8 mouse cellular contexts compared by ENCODE assay signal in genomic region chr10:128368402-128369217, GRCm38 (mm10). TPM values are rescaled to one million over a fixed set of nuclear protein-coding genes. Genes with fewer than 3 reads are reported as not detected.
DNase-seq lines count a peak whose midpoint lies in the region; ATAC-seq lines count a peak whose summit lies in the region.

Gene Coq10a, minus strand, starts transcription at chr10:128368997.

- peak; percentile 93 for ATAC-seq in intestine, embryonic 14.5 days (replicated peaks; ENCODE audit: low FRiP score, low TSS enrichment, low read depth)

- peak within 1 kb of the TSS; percentile 67 for H3K9ac ChIP-seq in intestine, embryonic 14.5 days (ENCODE audit: low read length)

- peak; percentile 86 to 88 for DNase-seq in adrenal gland, adult 18-20 months (ENCODE audit: low spot score in 2 of 2)
- DNase-seq in embryo, embryonic 11 days = peak; percentile 94
- DNase-seq in gastrocnemius, postnatal 25 days = peak; percentile 95
- DNase-seq in intestine, embryonic 14.5 days (ENCODE audit: low spot score) = peak; percentile 92
- DNase-seq in left cerebral cortex, postnatal 14 days (ENCODE audit: low spot score in 2 of 2) = peak; percentile 90 to 96
- peak; percentile 92 for DNase-seq in mesoderm, embryonic 11.5 days (ENCODE audit: low read depth, low spot score)
- peak; percentile 92 to 96 for DNase-seq in right cerebral cortex, postnatal 36 days (ENCODE audit: low spot score in 2 of 2)
- DNase-seq in yolk sac, embryonic 10.5 days (ENCODE audit: low spot score) = peak; percentile 90

- H3K4me1 ChIP-seq in intestine, embryonic 14.5 days (replicated peaks; ENCODE audit: control insufficient read depth, insufficient read depth, low read length) = peaks cover 10% of the 10 kb centered on the region

- peak within 1 kb of the TSS; percentile 93 for H3K27ac ChIP-seq in intestine, embryonic 14.5 days (ENCODE audit: low read depth)

- WGBS in intestine, embryonic 14.5 days = under 1% methylated on average over 87 of the region's 87 CpGs

- peaks cover 15% of the 10 kb centered on the region for H3K36me3 ChIP-seq in intestine, embryonic 14.5 days (ENCODE audit: control insufficient read depth, insufficient read depth, low read length)

- intact Hi-C loops in left cerebral cortex, postnatal 14 days (cut with DNase I) = loop anchor here (5.0 kb wide), 1 partner anchor 89 kb away; the partner anchor contains the start of gene Smarcc2

- H3K27me3 ChIP-seq in intestine, embryonic 14.5 days (replicated peaks; ENCODE audit: control insufficient read depth, insufficient read depth, low read length) = no peaks in the 10 kb centered on the region

- H3K4me3 ChIP-seq in intestine, embryonic 14.5 days (ENCODE audit: low read depth, low read length) = peak within 1 kb of the TSS; percentile 74

- no peaks in the 10 kb centered on the region for H3K9me3 ChIP-seq in intestine, embryonic 14.5 days (ENCODE audit: control insufficient read depth, low read length)

- H3K4me2 ChIP-seq in intestine, embryonic 14.5 days (ENCODE audit: low read length) = peak within 1 kb of the TSS; percentile 91

RNA-seq across cellular contexts. Expression of gene Coq10a, which starts in this region (rescaled TPM):
- total RNA-seq in adrenal gland, adult 18-20 months (2021) = 10 to 100 TPM; 79.8 to 90.2 TPM
- 100 to 1,000 TPM; 443 to 454 TPM for total RNA-seq in gastrocnemius, postnatal 25 days (2021)
- polyA plus RNA-seq in intestine, embryonic 14.5 days (2014; fragmentation: Nextera tagmentation; extraction: Ambion mirVana) = 11.0 and 15.7 TPM in 2 replicates
- 10 to 100 TPM; 72.0 to 74.4 TPM for total RNA-seq in left cerebral cortex, postnatal 14 days (2021)

Comparison
In these comparisons a context has a peak if more than half of its experiments do, and no peak if none do; other contexts are left out.
1. Peak in every context shown above with its lines: DNase-seq, ATAC-seq, H3K4me3 ChIP-seq and H3K27ac ChIP-seq.
2. RNA of gene Coq10a (total RNA-seq): 443 to 454 TPM in gastrocnemius, postnatal 25 days; 79.8 to 90.2 TPM in adrenal gland, adult 18-20 months and 72.0 to 74.4 TPM in left cerebral cortex, postnatal 14 days; every median in the first group is over 4 times any median in the second.